Mouse (Mus musculus) heart, postnatal 10 days (tissue): ENCODE measurements around the gene Fgfr4. TPM values are rescaled to one million over a fixed set of nuclear protein-coding genes. Genes with fewer than 3 reads are reported as not detected.
"Not testable (repeated sequence)": the region's sequence is repeated elsewhere in the genome, so short reads cannot be mapped to it uniquely, and the experiment has no call there.

Experiments
- DNase-seq, 2 experiments: peaks; one replicate each; pipeline ENCODE4 v3.0.0; 2021
- intact Hi-C: fragments of 180-260 bp; cut with DNase I; formaldehyde crosslinking; loops from one replicate; pipeline ENCODE4 v1.15.1; 2025
- total RNA-seq, 2 experiments: library from RNA; stranded (reverse); gene quantifications; 2 replicates each; pipeline ENCODE4 v1.2.3; 2021

Fgfr4 gene
- total RNA-seq, 2 experiments from 2014 or later: 0.30 to 0.53 TPM

- intact Hi-C loops: no loop called here
- peak; percentile 75 to 77 for DNase-seq
Measured at GRCm38 (mm10) chr13:55171517-55172335, 19.3 kb downstream of the Fgfr4 start.

GRCm38 (mm10) chr13:55172336-55172770, 19.9 kb downstream of the Fgfr4 start:
- no peak for DNase-seq
- intact Hi-C loops: no loop called here

GRCm38 (mm10) chr13:55174347-55174746, 21.9 kb downstream of the Fgfr4 start:
- intact Hi-C loops: no loop called here
- DNase-seq: no peak

GRCm38 (mm10) chr13:55176265-55176664, 23.8 kb downstream of the Fgfr4 start:
- DNase-seq: no peak
- intact Hi-C loops: no loop called here

GRCm38 (mm10) chr13:55177903-55178496, 25.6 kb downstream of the Fgfr4 start:
- DNase-seq: peak; percentile 57 to 61
- intact Hi-C loops: loop anchor here (1.0 to 2.0 kb wide), 3 partner anchors 43 to 379 kb away; partner anchors contain the start of gene Uimc1

GRCm38 (mm10) chr13:55178556-55178955, 26.1 kb downstream of the Fgfr4 start:
- intact Hi-C loops: loop anchor here (1.0 to 2.0 kb wide), 3 partner anchors 44 to 379 kb away; partner anchors contain the start of gene Uimc1
- DNase-seq: peak; percentile 83 to 84

- intact Hi-C loops: loop anchor here (2.0 kb wide), 2 partner anchors 45 to 79 kb away; partner anchors contain the start of gene Uimc1
- no peak for DNase-seq
Measured at GRCm38 (mm10) chr13:55179591-55179990, 27.2 kb downstream of the Fgfr4 start.

- intact Hi-C loops: no loop called here
- DNase-seq: no peak
Measured at GRCm38 (mm10) chr13:55181786-55182172, 29.3 kb downstream of the Fgfr4 start.

GRCm38 (mm10) chr13:55182173-55182894, 29.9 kb downstream of the Fgfr4 start:
- peak; percentile 85 to 86 for DNase-seq
- intact Hi-C loops: no loop called here

GRCm38 (mm10) chr13:55183382-55183781, 30.9 kb downstream of the Fgfr4 start:
- intact Hi-C loops: no loop called here
- no peak for DNase-seq

GRCm38 (mm10) chr13:55187062-55187461, 34.6 kb downstream of the Fgfr4 start:
- DNase-seq, intact Hi-C loops: not testable (repeated sequence)

- intact Hi-C loops: loop anchor here (1.0 kb wide), 1 partner anchor 20 kb away; the partner anchor contains the start of gene Nsd1
- no peak for DNase-seq
Measured at GRCm38 (mm10) chr13:55189531-55190107, 37.2 kb downstream of the Fgfr4 start.

GRCm38 (mm10) chr13:55190121-55190868, 37.9 kb downstream of the Fgfr4 start:
- intact Hi-C loops: no loop called here

GRCm38 (mm10) chr13:55191535-55191934, 39.1 kb downstream of the Fgfr4 start:
- intact Hi-C loops: no loop called here
- DNase-seq: no peak

More at GRCm38 (mm10) chr13:55190121-55190868, 37.9 kb downstream of the Fgfr4 start:
- DNase-seq: peak; percentile 96

GRCm38 (mm10) chr13:55202758-55203157, 50.3 kb downstream of the Fgfr4 start:
- intact Hi-C loops, DNase-seq: not testable (repeated sequence)

- DNase-seq: no peak
- intact Hi-C loops: no loop called here
Measured at GRCm38 (mm10) chr13:55203740-55204139, 51.3 kb downstream of the Fgfr4 start.

- intact Hi-C loops: no loop called here
- no peak for DNase-seq
Measured at GRCm38 (mm10) chr13:55204667-55205389, 52.4 kb downstream of the Fgfr4 start.

GRCm38 (mm10) chr13:55205448-55206205, 53.2 kb downstream of the Fgfr4 start:
- DNase-seq: no peak
- intact Hi-C loops: no loop called here
